Mouse (Mus musculus): ENCODE data around the gene Imp3. TPM values are rescaled to one million over a fixed set of nuclear protein-coding genes. Genes with fewer than 3 reads are reported as not detected.
A peak's percentile ranks its signal among the peaks of the same experiment; 100 is the strongest.
"Not testable (repeated sequence)": the region's sequence is repeated elsewhere in the genome, so short reads cannot be mapped to it uniquely, and the experiment has no call there.

Gene Imp3
- total RNA-seq, 1 experiment from 2014 or later: 31.1 TPM

DNA sequence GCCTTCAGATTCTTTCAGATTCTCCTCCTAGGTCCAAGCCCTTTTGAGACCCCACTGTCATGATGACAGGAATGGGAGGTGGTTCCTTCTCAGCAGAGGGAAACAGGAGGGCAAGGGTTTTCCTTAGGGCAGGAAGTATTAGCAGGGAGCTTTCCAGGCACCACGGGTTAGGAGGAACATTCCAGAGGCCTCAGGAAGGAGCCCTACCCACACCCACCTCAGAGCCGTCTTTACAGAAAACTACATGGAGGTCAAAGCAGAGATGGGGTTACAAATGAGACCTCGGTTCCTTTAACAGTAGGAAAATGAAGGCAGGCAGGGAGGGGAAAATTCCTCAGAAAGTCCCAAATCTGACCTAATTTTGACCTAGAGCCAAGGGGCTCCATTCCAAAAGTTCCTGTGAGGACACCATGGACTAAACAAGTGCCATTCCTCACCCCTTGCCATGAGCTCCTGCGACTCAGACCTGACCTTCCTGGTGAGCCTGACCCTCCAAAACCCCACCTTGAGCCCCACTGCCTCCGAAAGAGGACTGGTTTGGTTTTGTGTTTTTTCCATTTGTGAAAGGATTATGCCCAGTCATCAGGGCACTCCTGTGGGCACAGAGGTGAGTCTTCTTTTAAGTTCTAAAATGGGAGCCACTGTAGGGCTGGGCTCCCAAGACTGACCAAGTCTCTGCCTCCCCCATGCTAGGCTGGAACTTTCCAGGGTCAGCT, 21.4 kb upstream of the Imp3 start:
- ATAC-seq (ENCODE audit: extremely low read depth, insufficient number of reproducible peaks, low FRiP score, poor library complexity, severe bottlenecking): no peak

- no peak for ATAC-seq (ENCODE audit: extremely low read depth, insufficient number of reproducible peaks, low FRiP score, poor library complexity, severe bottlenecking)
Measured at GRCm38 (mm10) chr9:56917131-56917530, 20.1 kb upstream of the Imp3 start.

- ATAC-seq (ENCODE audit: extremely low read depth, insufficient number of reproducible peaks, low FRiP score, poor library complexity, severe bottlenecking): no peak
Measured at GRCm38 (mm10) chr9:56918466-56918865, 18.8 kb upstream of the Imp3 start.

DNA sequence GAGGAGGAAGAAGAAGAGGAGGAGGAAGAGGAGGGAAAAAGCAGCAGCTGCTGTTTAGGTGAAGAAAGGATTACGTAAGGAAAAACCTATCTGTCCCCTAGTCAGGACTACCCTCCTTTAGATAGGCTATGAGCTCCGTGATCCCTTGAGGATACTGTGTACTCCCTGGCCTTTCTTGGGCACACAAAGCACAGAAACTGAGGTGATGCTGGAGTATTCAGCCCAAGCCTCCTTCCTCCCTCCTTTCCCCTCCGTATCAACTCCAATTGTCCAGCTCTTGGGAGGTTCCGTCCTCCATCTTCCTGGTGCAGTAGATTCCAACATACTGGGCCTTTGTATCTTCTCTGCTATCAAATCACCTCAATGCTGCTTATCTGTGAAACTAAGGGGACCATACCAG, 14.5 kb upstream of the Imp3 start:
- no peak for ATAC-seq (ENCODE audit: extremely low read depth, insufficient number of reproducible peaks, low FRiP score, poor library complexity, severe bottlenecking)

- ATAC-seq (ENCODE audit: extremely low read depth, insufficient number of reproducible peaks, low FRiP score, poor library complexity, severe bottlenecking): no peak
Measured at GRCm38 (mm10) chr9:56923841-56924650, 13.2 kb upstream of the Imp3 start.

- ATAC-seq (ENCODE audit: extremely low read depth, insufficient number of reproducible peaks, low FRiP score, poor library complexity, severe bottlenecking): no peak
Measured at GRCm38 (mm10) chr9:56924651-56925027, 12.6 kb upstream of the Imp3 start.

GRCm38 (mm10) chr9:56925291-56926024, 11.8 kb upstream of the Imp3 start:
- no peak for ATAC-seq (ENCODE audit: extremely low read depth, insufficient number of reproducible peaks, low FRiP score, poor library complexity, severe bottlenecking)

GRCm38 (mm10) chr9:56926025-56926360, 11.3 kb upstream of the Imp3 start:
- ATAC-seq (ENCODE audit: extremely low read depth, insufficient number of reproducible peaks, low FRiP score, poor library complexity, severe bottlenecking): no peak

GRCm38 (mm10) chr9:56926387-56926786, 10.9 kb upstream of the Imp3 start:
- ATAC-seq (ENCODE audit: extremely low read depth, insufficient number of reproducible peaks, low FRiP score, poor library complexity, severe bottlenecking): no peak

DNA sequence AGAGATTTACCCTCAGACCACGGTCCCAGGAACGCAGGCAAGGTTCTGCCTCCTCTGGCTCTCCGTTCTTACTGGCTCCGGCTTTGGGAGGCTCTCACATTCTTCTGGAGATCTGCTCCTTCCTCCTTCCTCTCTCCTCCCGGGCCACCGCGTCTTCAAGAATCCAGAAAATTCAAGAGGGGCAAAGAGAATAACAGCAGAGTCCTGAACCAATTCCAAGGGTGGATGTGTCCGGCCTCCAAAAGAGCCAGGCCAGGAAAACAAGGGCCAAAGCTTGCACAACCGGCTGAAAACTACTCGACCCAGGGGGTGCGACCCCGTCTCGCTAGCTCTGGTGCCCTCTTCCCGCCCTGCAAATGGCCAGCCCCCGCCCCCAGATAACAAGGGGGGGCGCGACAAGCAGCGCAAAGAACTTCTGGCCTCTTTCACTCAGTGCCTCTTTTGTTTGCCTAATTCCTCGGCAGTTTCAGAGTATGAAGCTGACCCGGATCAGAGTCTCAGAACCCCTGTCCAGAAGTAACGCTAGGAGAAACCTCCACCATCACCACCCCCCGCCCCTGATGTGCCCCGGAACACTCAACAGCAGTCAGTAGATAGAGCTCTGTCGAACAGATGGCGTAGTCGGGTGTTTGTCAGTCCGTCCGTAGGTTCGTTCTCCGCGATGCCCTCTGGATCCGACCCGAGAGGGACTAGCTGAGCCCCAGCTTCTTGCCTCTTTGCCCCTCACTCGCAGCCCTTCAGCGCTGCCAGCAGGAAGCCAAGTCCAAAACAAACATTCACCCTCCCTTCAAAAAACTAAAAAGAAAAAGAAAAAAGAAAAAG, 9.9 kb upstream of the Imp3 start:
- ATAC-seq (ENCODE audit: extremely low read depth, insufficient number of reproducible peaks, low FRiP score, poor library complexity, severe bottlenecking): peak; percentile 8; the same call in 1 of the 2 replicates

DNA sequence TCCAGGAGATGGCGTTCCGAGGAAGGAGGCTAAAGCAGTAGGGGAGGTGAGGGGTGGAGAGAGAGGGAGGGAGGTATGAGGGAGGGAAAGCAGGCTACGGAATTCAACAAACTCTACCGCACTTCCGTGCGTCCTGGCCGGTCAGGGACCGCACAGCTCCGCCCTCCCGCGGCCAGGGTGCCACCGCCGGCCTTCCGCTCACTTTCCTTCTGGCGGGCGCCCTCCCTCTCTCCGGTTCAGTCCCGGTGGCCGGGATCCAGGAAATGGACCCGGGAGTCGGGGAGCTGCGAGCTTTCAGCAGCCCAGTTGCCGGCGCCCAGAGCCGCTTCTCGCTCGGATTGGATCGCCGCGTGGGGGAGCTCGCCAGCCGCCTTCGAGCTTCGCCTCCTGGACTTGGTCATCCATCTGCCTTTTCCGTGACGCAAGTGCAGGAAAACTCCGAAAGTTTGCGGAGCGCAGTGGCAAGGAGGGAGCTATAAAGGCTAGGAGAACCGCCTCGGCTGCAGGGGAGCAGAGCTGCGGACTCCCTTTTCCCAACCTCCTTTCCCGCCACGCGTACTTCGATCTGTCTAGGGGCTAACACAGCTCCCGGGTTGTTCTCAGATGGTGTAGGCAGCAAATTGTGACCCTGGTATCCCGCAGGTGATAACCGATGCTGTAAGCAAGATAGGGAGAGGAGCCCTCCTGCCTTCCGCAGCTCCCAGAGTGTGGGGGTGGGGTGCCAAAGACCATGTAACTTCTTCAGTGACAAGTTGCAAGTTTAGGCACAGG, 9.0 kb upstream of the Imp3 start, which contains the start of gene Snx33:
Snx33 (minus strand) TSS at position 331 of the 771 bp plus-strand sequence.
- peak; percentile 56 for ATAC-seq (ENCODE audit: extremely low read depth, insufficient number of reproducible peaks, low FRiP score, poor library complexity, severe bottlenecking)

DNA sequence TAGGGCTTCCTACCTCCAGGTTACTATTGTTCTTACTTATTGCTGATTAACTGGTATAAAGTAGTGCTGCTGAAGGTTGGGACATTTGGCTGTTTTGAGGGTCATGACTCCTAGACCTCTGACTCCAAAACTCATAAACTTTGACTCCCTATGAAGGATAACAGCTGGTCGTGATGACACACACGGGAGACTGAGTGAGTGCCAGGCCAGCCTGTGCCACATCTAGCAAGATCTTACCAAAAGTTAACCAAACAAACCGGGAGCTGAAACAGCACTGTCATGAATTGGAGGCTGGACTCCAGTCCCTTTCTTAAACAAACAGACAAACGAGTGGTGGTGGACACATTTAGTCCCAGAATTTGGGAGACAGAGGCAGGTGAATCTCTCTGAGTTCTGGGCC, 7.8 kb upstream of the Imp3 start:
- no peak for ATAC-seq (ENCODE audit: extremely low read depth, insufficient number of reproducible peaks, low FRiP score, poor library complexity, severe bottlenecking)

- no peak for ATAC-seq (ENCODE audit: extremely low read depth, insufficient number of reproducible peaks, low FRiP score, poor library complexity, severe bottlenecking)
Measured at GRCm38 (mm10) chr9:56930556-56930955, 6.7 kb upstream of the Imp3 start.

DNA sequence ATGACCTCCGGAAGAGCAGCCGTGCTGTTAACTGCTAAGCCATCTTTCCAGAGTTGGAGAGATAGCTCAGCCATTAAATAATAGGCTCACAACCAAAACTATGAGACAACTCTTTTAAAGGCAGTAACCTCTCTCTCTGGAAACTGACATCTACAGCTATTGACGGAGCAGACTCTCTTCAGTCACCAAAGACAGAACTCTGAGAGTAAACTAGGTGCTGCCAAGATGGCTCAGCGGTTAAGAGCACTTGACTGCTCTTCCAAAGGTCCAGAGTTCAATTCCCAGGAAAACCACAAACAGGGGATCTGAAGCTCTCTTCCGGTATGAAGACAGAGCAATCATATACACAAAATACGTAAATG, 433 bp upstream of the Imp3 start:
- no peak for ATAC-seq (ENCODE audit: extremely low read depth, insufficient number of reproducible peaks, low FRiP score, poor library complexity, severe bottlenecking)

GRCm38 (mm10) chr9:56938374-56938773, 1.1 kb downstream of the Imp3 start:
- no peak for ATAC-seq (ENCODE audit: extremely low read depth, insufficient number of reproducible peaks, low FRiP score, poor library complexity, severe bottlenecking)

GRCm38 (mm10) chr9:56947481-56947880, 10.2 kb downstream of the Imp3 start:
- ATAC-seq (ENCODE audit: extremely low read depth, insufficient number of reproducible peaks, low FRiP score, poor library complexity, severe bottlenecking): peak; percentile 43; the same call in 1 of the 2 replicates

- not testable (repeated sequence) for ATAC-seq (ENCODE audit: extremely low read depth, insufficient number of reproducible peaks, low FRiP score, poor library complexity, severe bottlenecking)
Measured at GRCm38 (mm10) chr9:56948699-56949098, 11.4 kb downstream of the Imp3 start.

DNA sequence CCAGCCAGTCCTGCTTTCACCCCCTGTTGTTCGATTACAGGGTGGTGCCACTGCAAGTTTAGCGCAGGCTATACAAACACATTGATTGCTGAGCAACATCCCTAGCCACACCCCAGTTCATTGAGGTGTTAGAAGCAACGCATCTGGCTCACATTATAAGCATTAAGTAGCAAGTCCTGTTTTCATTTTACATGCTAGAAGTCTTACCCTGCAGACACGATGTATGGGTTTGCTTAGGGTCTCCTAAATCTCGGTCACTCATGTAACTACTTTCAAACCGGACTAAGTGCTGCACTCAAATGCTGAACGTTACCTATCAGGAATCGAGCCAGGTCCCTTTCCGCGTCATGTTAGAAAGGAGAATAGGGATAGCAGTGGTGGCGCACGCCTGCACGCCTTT, 12.5 kb downstream of the Imp3 start:
- no peak for ATAC-seq (ENCODE audit: extremely low read depth, insufficient number of reproducible peaks, low FRiP score, poor library complexity, severe bottlenecking)

Measured in neutrophil, adult 5-6 weeks (primary cell).